Mouse (Mus musculus): Measurements from ENCODE around the gene Plekho1. TPM values are rescaled to one million over a fixed set of nuclear protein-coding genes. Genes with fewer than 3 reads are reported as not detected.

Gene Plekho1
- polyA plus RNA-seq, 1 experiment from 2014 or later = 64.8 TPM

GRCm38 (mm10) chr3:96036796-96037195 lies 41.0 kb upstream of the Plekho1 start:
- DNase-seq (ENCODE audit: low spot score) (no peak), ATAC-seq (replicated peaks; ENCODE audit: insufficient number of reproducible peaks, low FRiP score, low TSS enrichment, low read depth) (no peak)
- Histone ChIP-seq H3K9ac (replicated peaks; ENCODE audit: low read length) (no peak overlapping the region), H3K36me3 (replicated peaks; ENCODE audit: control insufficient read depth, insufficient read depth, low read depth, low read length) (no peaks in the 10 kb centered on the region), H3K9me3 (replicated peaks; ENCODE audit: control insufficient read depth, low read length) (no peaks in the 10 kb centered on the region), H3K27ac (replicated peaks; ENCODE audit: low read depth, low read length) (no peak overlapping the region), H3K4me3 (ENCODE audit: low read depth, low read length) (no peak overlapping the region), H3K27me3 (ENCODE audit: control insufficient read depth, insufficient read depth, low read length) (no peaks in the 10 kb centered on the region), H3K4me1 (ENCODE audit: control insufficient read depth, insufficient read depth, low read length) (no peaks in the 10 kb centered on the region), H3K4me2 (ENCODE audit: low read depth, low read length) (no peak overlapping the region)
- WGBS = 89% methylated on average over 6 of the region's 6 CpGs

GRCm38 (mm10) chr3:96033046-96033445 lies 37.2 kb upstream of the Plekho1 start:
- ATAC-seq (replicated peaks; ENCODE audit: insufficient number of reproducible peaks, low FRiP score, low TSS enrichment, low read depth) = no peak
- WGBS = 83% methylated on average over 4 of the region's 4 CpGs

GRCm38 (mm10) chr3:96032652-96033017 lies 36.8 kb upstream of the Plekho1 start:
- ATAC-seq (replicated peaks; ENCODE audit: insufficient number of reproducible peaks, low FRiP score, low TSS enrichment, low read depth) = no peak
- Histone ChIP-seq H3K27ac (replicated peaks; ENCODE audit: low read depth, low read length) (no peak overlapping the region), H3K36me3 (replicated peaks; ENCODE audit: control insufficient read depth, insufficient read depth, low read depth, low read length) (no peaks in the 10 kb centered on the region), H3K4me3 (ENCODE audit: low read depth, low read length) (no peak overlapping the region), H3K27me3 (ENCODE audit: control insufficient read depth, insufficient read depth, low read length) (no peaks in the 10 kb centered on the region), H3K4me2 (ENCODE audit: low read depth, low read length) (no peak overlapping the region), H3K9me3 (replicated peaks; ENCODE audit: control insufficient read depth, low read length) (no peaks in the 10 kb centered on the region), H3K9ac (replicated peaks; ENCODE audit: low read length) (no peak overlapping the region), H3K4me1 (ENCODE audit: control insufficient read depth, insufficient read depth, low read length) (no peaks in the 10 kb centered on the region)
- WGBS = 91% methylated on average over 6 of the region's 6 CpGs
- no peak for DNase-seq (ENCODE audit: low spot score)

More at GRCm38 (mm10) chr3:96033046-96033445, 37.2 kb upstream of the Plekho1 start:
- H3K36me3 ChIP-seq (replicated peaks; ENCODE audit: control insufficient read depth, insufficient read depth, low read depth, low read length) = no peaks in the 10 kb centered on the region
- no peak for DNase-seq (ENCODE audit: low spot score)
- no peak overlapping the region for H3K4me3 ChIP-seq (ENCODE audit: low read depth, low read length)
- H3K27me3 ChIP-seq (ENCODE audit: control insufficient read depth, insufficient read depth, low read length) = no peaks in the 10 kb centered on the region
- no peak overlapping the region for H3K4me2 ChIP-seq (ENCODE audit: low read depth, low read length)
- no peak overlapping the region for H3K27ac ChIP-seq (replicated peaks; ENCODE audit: low read depth, low read length)
- no peaks in the 10 kb centered on the region for H3K4me1 ChIP-seq (ENCODE audit: control insufficient read depth, insufficient read depth, low read length)
- H3K9ac ChIP-seq (replicated peaks; ENCODE audit: low read length) = no peak overlapping the region
- H3K9me3 ChIP-seq (replicated peaks; ENCODE audit: control insufficient read depth, low read length) = no peaks in the 10 kb centered on the region

- ATAC-seq (replicated peaks; ENCODE audit: insufficient number of reproducible peaks, low FRiP score, low TSS enrichment, low read depth) = no peak
- Histone ChIP-seq H3K4me2 (ENCODE audit: low read depth, low read length) (no peak overlapping the region), H3K9me3 (replicated peaks; ENCODE audit: control insufficient read depth, low read length) (no peaks in the 10 kb centered on the region), H3K4me3 (ENCODE audit: low read depth, low read length) (no peak overlapping the region), H3K27me3 (ENCODE audit: control insufficient read depth, insufficient read depth, low read length) (no peaks in the 10 kb centered on the region), H3K36me3 (replicated peaks; ENCODE audit: control insufficient read depth, insufficient read depth, low read depth, low read length) (no peaks in the 10 kb centered on the region), H3K9ac (replicated peaks; ENCODE audit: low read length) (no peak overlapping the region), H3K27ac (replicated peaks; ENCODE audit: low read depth, low read length) (no peak overlapping the region), H3K4me1 (ENCODE audit: control insufficient read depth, insufficient read depth, low read length) (no peaks in the 10 kb centered on the region)
- 81% methylated on average over 6 of the region's 6 CpGs for WGBS
- no peak for DNase-seq (ENCODE audit: low spot score)
Measured at GRCm38 (mm10) chr3:96031991-96032651, 36.3 kb upstream of the Plekho1 start.

GRCm38 (mm10) chr3:96029766-96030165 lies 34.0 kb upstream of the Plekho1 start:
- ATAC-seq (replicated peaks; ENCODE audit: insufficient number of reproducible peaks, low FRiP score, low TSS enrichment, low read depth) (no peak), DNase-seq (ENCODE audit: low spot score) (no peak)
- no peak overlapping the region for H3K9ac ChIP-seq (replicated peaks; ENCODE audit: low read length)
- no peak overlapping the region for H3K4me3 ChIP-seq (ENCODE audit: low read depth, low read length)
- H3K9me3 ChIP-seq (replicated peaks; ENCODE audit: control insufficient read depth, low read length) = no peaks in the 10 kb centered on the region
- no peaks in the 10 kb centered on the region for H3K36me3 ChIP-seq (replicated peaks; ENCODE audit: control insufficient read depth, insufficient read depth, low read depth, low read length)
- H3K4me1 ChIP-seq (ENCODE audit: control insufficient read depth, insufficient read depth, low read length) = no peaks in the 10 kb centered on the region
- H3K27me3 ChIP-seq (ENCODE audit: control insufficient read depth, insufficient read depth, low read length) = no peaks in the 10 kb centered on the region
- no peak overlapping the region for H3K4me2 ChIP-seq (ENCODE audit: low read depth, low read length)
- 90% methylated on average over 11 of the region's 11 CpGs for WGBS
- no peak overlapping the region for H3K27ac ChIP-seq (replicated peaks; ENCODE audit: low read depth, low read length)

GRCm38 (mm10) chr3:96029336-96029735 lies 33.5 kb upstream of the Plekho1 start:
- Histone ChIP-seq H3K4me3 (ENCODE audit: low read depth, low read length) (no peak overlapping the region), H3K4me2 (ENCODE audit: low read depth, low read length) (no peak overlapping the region), H3K27me3 (ENCODE audit: control insufficient read depth, insufficient read depth, low read length) (no peaks in the 10 kb centered on the region), H3K27ac (replicated peaks; ENCODE audit: low read depth, low read length) (no peak overlapping the region), H3K9me3 (replicated peaks; ENCODE audit: control insufficient read depth, low read length) (no peaks in the 10 kb centered on the region), H3K9ac (replicated peaks; ENCODE audit: low read length) (no peak overlapping the region), H3K4me1 (ENCODE audit: control insufficient read depth, insufficient read depth, low read length) (no peaks in the 10 kb centered on the region), H3K36me3 (replicated peaks; ENCODE audit: control insufficient read depth, insufficient read depth, low read depth, low read length) (no peaks in the 10 kb centered on the region)
- DNase-seq (ENCODE audit: low spot score) (no peak), ATAC-seq (replicated peaks; ENCODE audit: insufficient number of reproducible peaks, low FRiP score, low TSS enrichment, low read depth) (no peak)
- 83% methylated on average over 3 of the region's 3 CpGs for WGBS

GRCm38 (mm10) chr3:96027875-96028274 lies 32.1 kb upstream of the Plekho1 start:
- H3K36me3 ChIP-seq (replicated peaks; ENCODE audit: control insufficient read depth, insufficient read depth, low read depth, low read length) = no peaks in the 10 kb centered on the region
- no peak overlapping the region for H3K9ac ChIP-seq (replicated peaks; ENCODE audit: low read length)
- 92% methylated on average over 1 of the region's 1 CpGs for WGBS
- no peaks in the 10 kb centered on the region for H3K9me3 ChIP-seq (replicated peaks; ENCODE audit: control insufficient read depth, low read length)
- no peaks in the 10 kb centered on the region for H3K27me3 ChIP-seq (ENCODE audit: control insufficient read depth, insufficient read depth, low read length)
- H3K27ac ChIP-seq (replicated peaks; ENCODE audit: low read depth, low read length) = no peak overlapping the region
- H3K4me2 ChIP-seq (ENCODE audit: low read depth, low read length) = no peak overlapping the region
- DNase-seq (ENCODE audit: low spot score) = no peak
- H3K4me3 ChIP-seq (ENCODE audit: low read depth, low read length) = no peak overlapping the region
- ATAC-seq (replicated peaks; ENCODE audit: insufficient number of reproducible peaks, low FRiP score, low TSS enrichment, low read depth) = no peak
- H3K4me1 ChIP-seq (ENCODE audit: control insufficient read depth, insufficient read depth, low read length) = no peaks in the 10 kb centered on the region

GRCm38 (mm10) chr3:96027145-96027544 lies 31.3 kb upstream of the Plekho1 start:
- no peak overlapping the region for H3K27ac ChIP-seq (replicated peaks; ENCODE audit: low read depth, low read length)
- ATAC-seq (replicated peaks; ENCODE audit: insufficient number of reproducible peaks, low FRiP score, low TSS enrichment, low read depth) = no peak

More at GRCm38 (mm10) chr3:96027145-96027544, 31.3 kb upstream of the Plekho1 start:
- Histone ChIP-seq H3K4me3 (ENCODE audit: low read depth, low read length) (no peak overlapping the region), H3K4me2 (ENCODE audit: low read depth, low read length) (no peak overlapping the region), H3K9me3 (replicated peaks; ENCODE audit: control insufficient read depth, low read length) (no peaks in the 10 kb centered on the region), H3K4me1 (ENCODE audit: control insufficient read depth, insufficient read depth, low read length) (no peaks in the 10 kb centered on the region), H3K9ac (replicated peaks; ENCODE audit: low read length) (no peak overlapping the region), H3K36me3 (replicated peaks; ENCODE audit: control insufficient read depth, insufficient read depth, low read depth, low read length) (no peaks in the 10 kb centered on the region), H3K27me3 (ENCODE audit: control insufficient read depth, insufficient read depth, low read length) (no peaks in the 10 kb centered on the region)
- DNase-seq (ENCODE audit: low spot score) = no peak
- WGBS = 82% methylated on average over 1 of the region's 1 CpGs
